Mouse (Mus musculus) bone marrow macrophage, adult 2 months (primary cell): ENCODE data around the gene Teddm2.

Experiments
- CTCF ChIP-seq: IDR thresholded peaks from 2 replicates; pipeline ENCODE4 v1.5.1; 2012; ENCODE audit warnings: low read depth, mild to moderate bottlenecking, low read length, moderate library complexity
- POLR2A ChIP-seq: IDR thresholded peaks from 2 replicates; pipeline ENCODE4 v1.6.1; 2012; ENCODE audit warnings: mild to moderate bottlenecking, low read depth, low read length, borderline replicate concordance

- TF ChIP-seq CTCF, result no peak
- TF ChIP-seq POLR2A, result no peak
Observed at GRCm38 (mm10) chr1:153903006-153903405, 3.0 kb upstream of the Teddm2 start.
